Mouse (Mus musculus): Measurements from ENCODE around the gene Fktn.

DNA sequence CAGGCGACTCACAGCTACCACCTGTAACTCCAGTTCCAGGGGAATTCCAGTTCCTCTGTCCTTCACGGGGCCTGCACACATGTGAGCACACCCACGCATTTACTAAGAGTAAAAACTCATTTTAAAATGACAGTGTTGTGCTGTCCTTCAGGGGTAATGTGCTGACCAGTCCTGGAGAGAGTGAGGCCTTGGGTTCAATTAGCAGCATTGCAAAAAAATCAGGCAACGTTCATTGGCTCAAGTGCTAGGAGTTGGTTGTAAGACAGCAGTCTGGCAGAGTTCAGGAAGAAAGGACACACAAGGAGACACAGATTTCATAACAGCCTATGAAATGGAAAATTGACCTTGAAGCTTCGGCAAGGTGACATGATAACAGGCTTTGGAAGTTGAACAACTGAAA is 4.5 kb downstream of the Fktn start:
- no peak for TF ChIP-seq CTCF (IDR thresholded peaks at IDR 0.05; ENCODE audit: extremely low read depth, insufficient read length, insufficient replicate concordance, low read depth, low read length)
- TF ChIP-seq POLR2A (IDR thresholded peaks at IDR 0.05; ENCODE audit: low read depth, low read length) = no peak

Data from small intestine, adult 2 months (tissue).